Mouse (Mus musculus): Measurements from ENCODE around the gene Fosl1. TPM values are rescaled to one million over a fixed set of nuclear protein-coding genes. Genes with fewer than 3 reads are reported as not detected.

Gene Fosl1
- total RNA-seq, 1 experiment from 2014 or later: 0.78 TPM

DNA sequence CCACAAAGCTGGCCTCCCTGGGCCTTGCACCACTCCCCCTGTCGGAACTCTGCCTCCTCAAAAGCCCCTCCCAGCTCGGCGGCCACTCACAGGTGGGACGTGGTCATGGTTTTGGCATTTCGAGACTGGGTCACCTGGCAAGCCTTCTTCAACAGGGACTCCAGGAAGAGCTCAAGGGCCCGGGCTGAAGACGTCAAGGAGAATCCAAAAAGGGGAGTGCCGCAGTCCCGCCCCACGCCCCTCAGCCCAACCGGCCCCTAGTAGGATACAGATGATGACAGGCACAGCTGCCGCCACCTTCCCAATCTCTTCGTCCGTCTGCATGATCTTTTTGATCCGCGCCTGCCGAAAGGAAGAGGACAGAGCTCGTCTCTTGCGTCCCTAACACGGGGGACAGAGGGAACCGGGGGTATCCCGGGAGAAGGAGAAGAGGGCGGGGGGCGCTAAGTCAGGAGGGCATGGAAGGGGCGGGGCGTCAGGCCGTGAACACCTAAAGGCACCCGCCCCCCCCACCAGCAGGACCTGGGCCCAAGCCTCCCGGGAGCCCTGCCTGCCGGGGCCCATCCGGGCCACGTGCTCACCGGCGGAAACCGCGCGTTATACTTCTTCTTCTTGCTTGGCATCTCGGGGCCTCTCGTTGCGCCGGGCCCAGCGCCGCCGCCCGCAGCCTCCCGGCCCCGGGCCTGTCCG, 23.1 kb upstream of the Fosl1 start:
- ATAC-seq (replicated peaks; ENCODE audit: low read depth, poor library complexity, severe bottlenecking): peak; percentile 37

GRCm38 (mm10) chr19:5424782-5425741, 22.3 kb upstream of the Fosl1 start, which contains the start of the genes Drap1 and AI837181:
Drap1 (minus strand) TSS chr19:5424979.
AI837181 (plus strand) TSS chr19:5425144.
- ATAC-seq (replicated peaks; ENCODE audit: low read depth, poor library complexity, severe bottlenecking): peak; percentile 71

DNA sequence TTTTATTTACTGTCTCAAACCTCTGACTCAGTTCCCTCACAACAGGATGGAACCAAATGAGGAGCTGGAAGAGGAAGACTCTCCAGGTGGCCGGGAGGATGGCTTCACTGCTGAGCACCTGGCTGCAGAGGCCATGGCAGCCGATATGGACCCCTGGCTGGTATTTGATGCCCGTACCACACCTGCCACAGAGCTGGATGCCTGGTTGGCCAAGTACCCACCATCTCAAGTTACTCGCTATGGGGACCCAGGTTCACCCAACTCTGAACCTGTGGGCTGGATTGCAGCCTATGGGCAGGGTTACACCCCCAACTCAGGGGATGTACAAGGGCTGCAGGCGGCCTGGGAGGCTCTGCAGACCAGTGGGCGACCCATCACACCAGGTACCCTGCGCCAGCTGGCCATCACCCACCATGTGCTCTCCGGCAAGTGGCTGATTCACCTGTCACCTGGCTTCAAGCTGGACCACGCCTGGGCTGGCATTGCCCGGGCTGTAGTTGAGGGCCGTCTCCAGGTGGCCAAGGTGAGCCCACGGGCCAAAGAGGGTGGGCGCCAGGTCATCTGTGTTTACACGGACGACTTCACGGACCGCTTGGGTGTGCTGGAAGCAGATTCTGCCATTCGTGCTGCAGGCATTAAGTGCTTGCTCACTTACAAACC, 21.3 kb upstream of the Fosl1 start:
- ATAC-seq (replicated peaks; ENCODE audit: low read depth, poor library complexity, severe bottlenecking): no peak

- no peak for ATAC-seq (replicated peaks; ENCODE audit: low read depth, poor library complexity, severe bottlenecking)
Measured at GRCm38 (mm10) chr19:5426640-5427290, 20.6 kb upstream of the Fosl1 start.

DNA sequence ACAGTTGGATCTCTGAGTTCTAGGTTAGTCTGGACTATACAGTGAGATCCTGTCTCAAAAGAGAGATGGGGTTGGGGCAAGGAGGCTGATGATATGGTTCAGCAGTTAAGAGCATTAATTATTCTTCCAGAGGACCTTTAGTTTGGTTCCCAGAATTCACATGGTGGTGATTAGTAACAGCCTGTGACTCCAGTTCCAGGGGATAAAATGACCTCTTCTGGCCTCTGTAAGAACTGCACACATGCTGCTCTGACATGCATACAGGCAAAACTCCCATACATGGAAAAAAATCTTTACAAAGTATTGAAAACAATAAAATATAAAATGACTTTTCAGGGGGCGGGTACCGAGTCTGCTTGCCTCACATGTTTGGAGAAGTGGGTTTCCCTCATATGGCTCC, 19.3 kb upstream of the Fosl1 start:
- no peak for ATAC-seq (replicated peaks; ENCODE audit: low read depth, poor library complexity, severe bottlenecking)

- no peak for ATAC-seq (replicated peaks; ENCODE audit: low read depth, poor library complexity, severe bottlenecking)
Measured at GRCm38 (mm10) chr19:5429219-5429618, 18.1 kb upstream of the Fosl1 start.

DNA sequence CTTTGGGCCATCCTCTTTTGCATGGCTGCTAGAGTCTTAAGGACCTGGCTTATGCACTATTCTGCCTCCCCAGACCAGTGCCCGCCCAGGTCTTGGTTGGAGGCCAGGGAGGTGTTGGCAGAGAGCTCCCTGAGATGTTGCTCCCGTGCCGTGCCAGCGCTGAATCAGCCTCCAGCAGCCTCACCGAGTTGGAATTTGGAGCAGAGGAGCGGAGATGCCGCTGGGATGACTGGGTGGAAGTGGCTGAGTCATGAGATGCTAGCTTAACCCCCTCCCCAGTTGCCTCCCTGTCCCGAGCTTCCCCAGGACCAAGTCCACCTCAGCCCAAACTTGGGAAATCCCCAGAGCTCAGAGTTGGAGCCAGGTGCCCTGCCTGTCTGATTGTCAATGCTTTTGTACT, 17.5 kb upstream of the Fosl1 start:
- ATAC-seq (replicated peaks; ENCODE audit: low read depth, poor library complexity, severe bottlenecking): no peak

DNA sequence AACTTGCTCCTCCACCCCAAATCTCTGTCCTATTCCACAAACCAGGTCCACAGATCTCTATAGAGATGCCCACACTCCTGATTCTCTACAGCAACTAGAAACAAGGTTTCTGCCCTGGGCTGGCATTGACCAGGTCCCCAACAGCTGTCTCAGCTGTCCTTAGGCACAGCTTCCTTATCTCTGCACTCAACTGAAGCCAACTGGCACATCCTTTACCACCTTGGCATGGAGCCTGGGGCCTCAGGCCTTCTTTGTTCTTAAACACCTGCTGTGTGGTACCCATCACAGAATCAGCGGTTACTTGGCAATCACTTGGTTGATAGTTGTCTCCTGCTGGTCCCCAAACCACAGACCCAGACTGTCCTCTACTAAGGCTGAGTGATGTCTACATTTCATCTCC, 16.9 kb upstream of the Fosl1 start:
- ATAC-seq (replicated peaks; ENCODE audit: low read depth, poor library complexity, severe bottlenecking): no peak

GRCm38 (mm10) chr19:5431911-5432464, 15.4 kb upstream of the Fosl1 start:
- no peak for ATAC-seq (replicated peaks; ENCODE audit: low read depth, poor library complexity, severe bottlenecking)

DNA sequence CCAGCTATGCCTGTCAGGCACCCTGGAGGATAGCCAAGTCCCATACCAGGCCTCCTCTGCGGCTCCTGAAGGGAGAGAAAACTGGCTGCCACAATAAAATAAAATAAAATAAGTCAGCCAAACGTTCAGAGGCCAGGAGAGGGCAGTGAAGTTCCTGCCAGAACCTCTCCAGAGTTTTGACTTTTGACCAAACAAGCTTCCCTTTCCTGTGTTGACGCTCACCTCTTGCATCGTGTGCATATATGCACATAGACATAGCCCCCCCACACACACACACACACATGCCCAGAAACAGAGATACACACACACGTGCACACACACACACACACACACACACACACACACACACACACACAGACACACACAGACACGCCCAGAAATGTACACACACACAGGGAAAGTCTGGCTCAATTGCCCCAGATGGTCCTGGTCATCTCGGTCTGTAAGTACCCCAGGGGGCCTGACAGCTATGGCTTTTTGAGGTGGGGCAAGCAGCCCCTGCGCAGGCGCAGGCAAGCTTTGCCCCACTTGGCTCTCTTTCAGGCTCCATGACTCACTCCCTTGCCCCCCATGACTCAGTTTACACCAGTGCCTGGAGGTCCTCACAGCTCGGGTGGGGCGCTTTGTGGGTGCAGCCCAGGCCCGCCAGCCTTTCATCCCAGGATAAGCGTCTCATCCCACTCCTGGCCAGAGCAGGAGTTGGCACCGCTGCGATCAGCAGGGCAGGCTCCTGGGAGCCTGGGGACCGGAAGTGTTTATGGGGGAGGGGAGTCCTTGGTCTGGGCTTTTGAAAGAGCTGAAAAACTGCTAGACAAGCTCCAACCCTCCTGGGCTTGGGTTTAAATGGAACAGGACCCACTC, 14.1 kb upstream of the Fosl1 start:
- peak; percentile 75 for ATAC-seq (replicated peaks; ENCODE audit: low read depth, poor library complexity, severe bottlenecking)

DNA sequence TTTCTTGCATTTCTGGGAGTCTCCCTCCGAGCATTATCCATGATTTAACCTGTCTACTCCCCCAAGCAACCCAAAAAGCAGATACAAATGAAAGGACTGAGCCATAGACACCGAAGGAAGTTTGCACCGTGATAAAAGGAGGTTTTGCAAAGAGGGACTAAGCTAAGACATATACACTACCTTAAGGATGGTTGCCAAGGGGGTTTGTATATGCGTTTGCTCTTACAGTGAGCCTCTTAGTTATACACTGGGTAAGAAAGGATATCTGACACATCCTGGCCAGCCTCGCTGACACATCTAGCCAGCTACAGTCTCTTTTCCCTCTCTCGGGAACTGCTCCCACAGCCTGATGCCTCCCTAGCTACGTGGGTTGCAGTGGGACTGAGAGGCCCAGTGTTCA, 13.4 kb upstream of the Fosl1 start:
- ATAC-seq (replicated peaks; ENCODE audit: low read depth, poor library complexity, severe bottlenecking): no peak

- no peak for ATAC-seq (replicated peaks; ENCODE audit: low read depth, poor library complexity, severe bottlenecking)
Measured at GRCm38 (mm10) chr19:5444371-5444908, 2.9 kb upstream of the Fosl1 start.

DNA sequence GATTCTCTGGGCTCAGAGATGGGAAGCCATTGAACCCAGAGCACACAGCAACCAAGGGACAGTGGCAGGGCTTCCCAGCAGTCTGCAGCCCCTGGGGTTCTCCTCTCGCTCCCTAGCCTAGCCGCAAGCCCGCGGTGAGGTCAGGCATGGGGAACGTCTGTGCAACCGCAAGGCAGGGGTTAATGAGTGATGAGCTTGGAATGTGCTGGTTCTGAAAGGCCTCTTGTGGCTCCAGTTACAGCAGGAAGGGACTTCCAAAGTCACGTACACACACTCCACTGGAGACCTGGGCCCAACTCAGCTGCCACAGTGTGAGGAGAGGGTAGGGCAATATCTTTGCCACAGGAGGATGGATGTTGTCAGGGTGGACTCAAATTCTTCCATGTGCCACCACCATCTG, 2.4 kb upstream of the Fosl1 start:
- ATAC-seq (replicated peaks; ENCODE audit: low read depth, poor library complexity, severe bottlenecking): no peak

GRCm38 (mm10) chr19:5445747-5446146, 1.6 kb upstream of the Fosl1 start:
- ATAC-seq (replicated peaks; ENCODE audit: low read depth, poor library complexity, severe bottlenecking): no peak

GRCm38 (mm10) chr19:5448354-5449150, 1.2 kb downstream of the Fosl1 start:
- ATAC-seq (replicated peaks; ENCODE audit: low read depth, poor library complexity, severe bottlenecking): peak; percentile 62

- ATAC-seq (replicated peaks; ENCODE audit: low read depth, poor library complexity, severe bottlenecking): no peak
Measured at GRCm38 (mm10) chr19:5449673-5450072, 2.3 kb downstream of the Fosl1 start.

DNA sequence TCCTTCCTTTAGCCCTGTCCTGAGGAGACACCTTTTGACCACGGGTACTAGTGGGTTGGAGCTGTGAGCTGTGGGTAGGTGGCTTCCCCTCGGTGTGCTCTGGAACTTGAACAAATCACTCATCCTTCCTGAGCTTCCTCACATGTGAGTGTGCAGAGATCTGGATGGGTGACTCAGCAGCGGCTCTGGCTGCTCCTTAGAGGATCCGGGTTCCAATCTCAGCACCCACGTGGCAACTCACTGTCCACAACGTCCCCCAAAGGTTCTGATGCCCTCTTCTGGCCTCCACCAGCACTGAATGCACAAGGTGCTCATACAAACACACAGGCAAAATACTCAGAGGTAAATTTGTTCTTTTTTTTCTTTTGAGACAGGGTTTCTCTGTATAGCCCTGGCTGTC, 4.4 kb downstream of the Fosl1 start:
- ATAC-seq (replicated peaks; ENCODE audit: low read depth, poor library complexity, severe bottlenecking): no peak

DNA sequence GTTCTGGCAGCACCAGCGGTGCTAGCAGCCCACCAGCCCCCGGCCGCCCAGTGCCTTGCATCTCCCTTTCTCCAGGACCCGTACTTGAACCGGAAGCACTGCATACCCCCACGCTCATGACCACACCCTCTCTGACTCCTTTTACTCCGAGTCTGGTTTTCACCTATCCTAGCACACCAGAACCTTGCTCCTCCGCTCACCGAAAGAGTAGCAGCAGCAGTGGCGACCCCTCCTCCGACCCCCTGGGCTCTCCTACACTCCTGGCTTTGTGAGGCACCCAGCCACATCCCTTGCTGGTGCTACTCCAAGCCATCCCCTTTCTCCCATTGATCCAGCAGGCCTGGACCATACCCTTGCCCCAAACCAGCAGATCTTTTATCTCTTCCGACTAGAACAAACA, 7.7 kb downstream of the Fosl1 start:
- no peak for ATAC-seq (replicated peaks; ENCODE audit: low read depth, poor library complexity, severe bottlenecking)

All from common myeloid progenitor, adult 5-6 weeks (primary cell).